Mouse (Mus musculus): ENCODE data around the gene Tlr9.

DNA sequence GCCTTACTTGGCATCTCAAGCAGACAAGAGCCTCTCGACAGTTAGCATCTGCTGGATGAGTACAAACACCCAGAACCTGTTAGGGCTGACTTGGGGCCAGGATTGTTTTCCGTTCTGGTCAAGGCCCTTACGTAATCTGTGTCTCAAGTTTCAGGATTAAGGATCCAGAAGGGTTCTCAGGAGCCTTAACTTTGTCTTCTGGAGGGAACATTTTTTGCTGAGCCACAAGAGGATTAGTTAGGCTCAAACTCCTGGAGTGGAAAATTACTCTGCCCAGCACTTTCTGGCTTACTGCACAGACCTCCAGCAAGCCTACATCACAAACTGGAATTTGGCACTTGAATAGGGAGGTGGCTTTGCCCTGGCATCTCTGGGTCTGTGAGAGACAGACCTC is 14.4 kb downstream of the Tlr9 start:
- TF ChIP-seq POLR2A (IDR thresholded peaks at IDR 0.05; ENCODE audit: control insufficient read depth, extremely low read depth, insufficient read depth, low read length, poor library complexity) (no peak), CTCF (IDR thresholded peaks at IDR 0.05; ENCODE audit: borderline replicate concordance, control insufficient read depth, extremely low read depth, insufficient read depth, low read length, poor library complexity) (no peak)
